Mouse (Mus musculus): ENCODE data around the gene Hist1h4b. TPM values are rescaled to one million over a fixed set of nuclear protein-coding genes. Genes with fewer than 3 reads are reported as not detected.
A peak's percentile ranks its signal among the peaks of the same experiment; 100 is the strongest.

The Hist1h4b gene
- polyA plus RNA-seq (2015; fragmentation: Nextera tagmentation; extraction: Ambion mirVana), result 4.4 and 5.6 TPM in 2 replicates

DNA sequence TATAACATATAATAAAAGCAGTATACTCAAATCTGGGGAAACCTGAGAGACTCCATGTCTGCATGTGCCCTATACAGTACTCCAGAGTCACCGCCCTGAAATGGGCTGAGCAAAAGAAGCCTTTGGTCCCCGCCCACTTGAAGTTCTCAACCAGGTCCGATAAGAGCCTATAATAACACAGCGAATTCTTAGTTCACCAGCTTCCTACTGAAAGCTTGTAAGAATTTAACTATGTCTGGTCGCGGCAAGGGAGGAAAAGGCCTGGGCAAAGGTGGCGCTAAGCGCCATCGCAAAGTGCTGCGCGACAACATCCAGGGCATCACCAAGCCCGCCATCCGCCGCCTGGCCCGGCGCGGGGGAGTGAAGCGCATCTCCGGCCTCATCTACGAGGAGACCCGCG lies at the start of gene Hist1h4b:
Gene Hist1h4b, plus strand, starts transcription at position 224 of the 400 bp plus-strand sequence.
- DNase-seq (ENCODE audit: low spot score), result peak; percentile 96
- 0% methylated on average over 15 of the region's 22 CpGs for WGBS

DNA sequence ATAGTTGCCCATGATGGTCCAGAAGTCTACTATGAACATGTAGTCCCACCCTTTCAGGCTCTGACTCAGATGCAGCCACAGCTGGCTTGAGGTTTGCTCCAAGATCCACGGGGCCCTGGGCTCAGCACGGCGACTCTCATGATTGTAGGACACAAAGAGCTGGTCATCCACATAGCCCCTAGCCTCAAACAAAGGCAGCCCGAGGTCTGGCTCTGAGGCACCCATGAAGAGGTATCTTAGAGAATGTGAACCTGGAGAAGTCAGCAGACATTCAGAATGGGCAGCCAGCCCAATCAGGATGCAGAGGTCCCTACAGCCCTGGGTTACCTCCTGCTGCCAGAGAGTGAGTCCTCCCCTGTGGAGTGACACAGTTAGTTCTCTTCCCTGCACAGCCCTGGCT lies 48.8 kb upstream of the Hist1h4b start:
- no peaks in the 10 kb centered on the region for H3K27me3 ChIP-seq (ENCODE audit: insufficient read depth, low read length)
- H3K9ac ChIP-seq (ENCODE audit: low read depth, low read length), result no peak overlapping the region
- H3K4me3 ChIP-seq (replicated peaks; ENCODE audit: low read depth, low read length), result no peak overlapping the region
- H3K9me3 ChIP-seq (replicated peaks; ENCODE audit: low read length), result no peaks in the 10 kb centered on the region
- H3K27ac ChIP-seq, result no peak overlapping the region
- TF ChIP-seq CTCF (IDR thresholded peaks at IDR 0.05; ENCODE audit: low read depth), result no peak
- no peak overlapping the region for H3K4me2 ChIP-seq (ENCODE audit: low read length)
- DNase-seq (ENCODE audit: low spot score) (no peak), ATAC-seq (replicated peaks; ENCODE audit: low FRiP score, low read depth) (no peak)
- 90% methylated on average over 4 of the region's 4 CpGs for WGBS
- no peaks in the 10 kb centered on the region for H3K4me1 ChIP-seq (replicated peaks; ENCODE audit: insufficient read depth, low read length)
- H3K36me3 ChIP-seq (ENCODE audit: insufficient read depth, low read length), result no peaks in the 10 kb centered on the region

More for the DNA sequence above, at the start of gene Hist1h4b:
- H3K9ac ChIP-seq (ENCODE audit: low read depth, low read length), result peak within 1 kb of the TSS; percentile 55
- H3K4me3 ChIP-seq (replicated peaks; ENCODE audit: low read depth, low read length), result peak within 1 kb of the TSS; percentile 36
- peaks cover 7% of the 10 kb centered on the region; the same call in 1 of the 2 replicates for H3K4me1 ChIP-seq (replicated peaks; ENCODE audit: insufficient read depth, low read length)
- H3K36me3 ChIP-seq (ENCODE audit: insufficient read depth, low read length), result no peaks in the 10 kb centered on the region
- H3K27ac ChIP-seq, result peak within 1 kb of the TSS; percentile 93
- peak within 1 kb of the TSS; percentile 57 for H3K4me2 ChIP-seq (ENCODE audit: low read length)
- H3K27me3 ChIP-seq (ENCODE audit: insufficient read depth, low read length), result no peaks in the 10 kb centered on the region
- ATAC-seq (replicated peaks; ENCODE audit: low FRiP score, low read depth), result peak; percentile 69
- no peaks in the 10 kb centered on the region for H3K9me3 ChIP-seq (replicated peaks; ENCODE audit: low read length)
- TF ChIP-seq CTCF (IDR thresholded peaks at IDR 0.05; ENCODE audit: low read depth), result no peak; the same call in 1 of the 2 replicates

DNA sequence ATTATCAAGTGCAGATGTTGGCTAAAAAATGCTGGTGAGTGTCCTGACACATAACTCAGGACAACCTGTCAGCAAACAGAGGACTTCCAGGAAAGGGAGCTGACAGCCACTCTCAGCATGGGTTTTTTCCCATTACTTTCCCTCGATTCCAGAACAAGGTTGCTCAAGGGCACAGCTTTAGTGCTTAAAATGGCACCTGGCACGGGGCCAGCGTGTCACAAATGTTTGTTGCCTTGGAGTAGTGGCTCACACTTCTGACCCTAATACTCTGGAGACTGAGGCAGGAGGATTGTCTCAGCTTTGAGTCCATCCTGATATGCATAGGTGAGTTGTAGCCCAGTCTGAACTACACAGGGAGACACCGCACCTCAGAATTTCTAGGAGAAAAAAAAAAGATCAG lies 48.2 kb upstream of the Hist1h4b start:
- WGBS, result 76% methylated on average over 4 of the region's 4 CpGs
- no peak overlapping the region for H3K4me2 ChIP-seq (ENCODE audit: low read length)
- no peak overlapping the region for H3K9ac ChIP-seq (ENCODE audit: low read depth, low read length)
- H3K27ac ChIP-seq, result no peak overlapping the region
- H3K4me3 ChIP-seq (replicated peaks; ENCODE audit: low read depth, low read length), result no peak overlapping the region
- DNase-seq (ENCODE audit: low spot score) (no peak), ATAC-seq (replicated peaks; ENCODE audit: low FRiP score, low read depth) (no peak)
- no peaks in the 10 kb centered on the region for H3K36me3 ChIP-seq (ENCODE audit: insufficient read depth, low read length)
- H3K27me3 ChIP-seq (ENCODE audit: insufficient read depth, low read length), result no peaks in the 10 kb centered on the region
- H3K4me1 ChIP-seq (replicated peaks; ENCODE audit: insufficient read depth, low read length), result no peaks in the 10 kb centered on the region
- no peaks in the 10 kb centered on the region for H3K9me3 ChIP-seq (replicated peaks; ENCODE audit: low read length)
- TF ChIP-seq CTCF (IDR thresholded peaks at IDR 0.05; ENCODE audit: low read depth), result no peak

DNA sequence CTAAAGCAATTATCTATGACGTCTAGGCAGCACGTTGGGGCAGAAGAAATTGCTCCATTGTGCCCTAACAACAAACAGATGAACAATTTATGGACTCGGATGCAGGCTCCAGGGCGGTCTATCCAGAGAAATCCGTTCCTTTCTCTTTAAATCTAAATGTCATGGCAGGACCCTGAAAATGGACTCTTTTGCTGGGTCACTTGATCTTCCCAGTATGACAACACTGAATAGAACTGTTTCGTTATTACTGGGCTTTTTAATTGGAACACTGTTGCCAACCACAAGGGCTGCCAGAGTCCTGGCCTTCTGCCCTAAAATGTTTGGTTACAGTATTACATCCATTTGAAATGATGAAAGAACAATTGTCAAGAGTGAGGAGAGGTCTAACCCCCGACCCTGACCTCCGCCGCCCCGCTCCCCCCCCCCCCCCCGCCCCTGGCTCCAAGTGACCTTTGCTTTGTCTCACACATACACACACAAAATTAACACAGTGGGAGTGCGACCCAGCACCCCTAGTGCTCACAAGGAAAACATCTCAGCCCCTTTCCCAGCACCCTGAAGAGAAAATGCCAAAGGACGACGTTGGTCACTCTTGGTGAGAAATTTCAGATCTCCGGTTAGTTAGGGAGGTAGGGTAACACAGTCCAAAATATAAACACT lies 47.0 kb upstream of the Hist1h4b start:
- ATAC-seq (replicated peaks; ENCODE audit: low FRiP score, low read depth) (no peak), DNase-seq (ENCODE audit: low spot score) (no peak)
- Histone ChIP-seq H3K4me1 (replicated peaks; ENCODE audit: insufficient read depth, low read length) (no peaks in the 10 kb centered on the region), H3K4me2 (ENCODE audit: low read length) (peak overlapping the region; percentile 79), H3K36me3 (ENCODE audit: insufficient read depth, low read length) (no peaks in the 10 kb centered on the region), H3K27ac (peak overlapping the region; percentile 69), H3K9ac (ENCODE audit: low read depth, low read length) (peak overlapping the region; percentile 76), H3K27me3 (ENCODE audit: insufficient read depth, low read length) (no peaks in the 10 kb centered on the region), H3K4me3 (replicated peaks; ENCODE audit: low read depth, low read length) (peak overlapping the region; percentile 39), H3K9me3 (replicated peaks; ENCODE audit: low read length) (no peaks in the 10 kb centered on the region)
- WGBS, result 25% methylated on average over 13 of the region's 15 CpGs
- TF ChIP-seq CTCF (IDR thresholded peaks at IDR 0.05; ENCODE audit: low read depth), result no peak

DNA sequence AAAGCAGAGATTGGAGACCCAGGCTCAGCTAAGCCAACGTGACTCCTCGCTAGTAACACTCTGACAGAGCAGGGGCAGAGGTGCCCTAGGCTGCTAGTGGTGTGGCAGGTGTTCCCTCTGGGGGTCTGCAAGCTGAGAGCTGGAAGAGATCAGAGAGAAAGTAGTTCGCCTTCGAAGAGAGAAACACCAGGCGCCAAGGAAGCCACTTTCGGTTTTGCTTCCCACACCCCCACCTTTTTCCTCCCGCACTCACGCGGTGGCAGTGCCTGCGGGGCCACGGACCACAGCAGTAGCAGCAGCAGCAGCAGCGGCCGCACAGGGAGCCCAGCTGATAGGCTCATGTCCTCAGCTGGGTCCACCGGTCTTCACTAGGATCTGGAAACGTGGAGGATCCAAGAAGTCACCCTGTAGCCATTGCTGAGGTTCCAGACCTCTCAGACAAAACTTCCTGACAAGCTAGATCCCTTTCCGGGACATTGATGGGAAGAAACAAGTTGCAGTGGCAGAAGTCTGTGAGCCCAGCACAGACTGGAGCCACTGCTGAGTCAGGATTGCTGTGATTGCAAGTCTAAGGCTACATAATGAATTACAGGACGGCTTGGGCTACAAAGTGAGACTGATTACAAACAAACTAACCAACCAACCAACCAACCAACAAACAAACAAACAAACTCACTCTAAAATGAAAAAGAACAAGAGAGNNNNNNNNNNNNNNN lies 46.3 kb upstream of the Hist1h4b start, which contains the start of gene Hfe:
Gene Hfe, minus strand, starts transcription at position 481 of the 716 bp plus-strand sequence.
- Histone ChIP-seq H3K27ac (peak within 1 kb of the TSS; percentile 69), H3K9me3 (replicated peaks; ENCODE audit: low read length) (no peaks in the 10 kb centered on the region), H3K36me3 (ENCODE audit: insufficient read depth, low read length) (no peaks in the 10 kb centered on the region), H3K4me1 (replicated peaks; ENCODE audit: insufficient read depth, low read length) (no peaks in the 10 kb centered on the region), H3K27me3 (ENCODE audit: insufficient read depth, low read length) (no peaks in the 10 kb centered on the region), H3K9ac (ENCODE audit: low read depth, low read length) (peak within 1 kb of the TSS; percentile 76), H3K4me3 (replicated peaks; ENCODE audit: low read depth, low read length) (peak within 1 kb of the TSS; percentile 39), H3K4me2 (ENCODE audit: low read length) (peak within 1 kb of the TSS; percentile 79)
- no peak for TF ChIP-seq CTCF (IDR thresholded peaks at IDR 0.05; ENCODE audit: low read depth)
- peak; percentile 68 for DNase-seq (ENCODE audit: low spot score)
- 2% methylated on average over 17 of the region's 17 CpGs for WGBS
- peak; percentile 49 for ATAC-seq (replicated peaks; ENCODE audit: low FRiP score, low read depth)

DNA sequence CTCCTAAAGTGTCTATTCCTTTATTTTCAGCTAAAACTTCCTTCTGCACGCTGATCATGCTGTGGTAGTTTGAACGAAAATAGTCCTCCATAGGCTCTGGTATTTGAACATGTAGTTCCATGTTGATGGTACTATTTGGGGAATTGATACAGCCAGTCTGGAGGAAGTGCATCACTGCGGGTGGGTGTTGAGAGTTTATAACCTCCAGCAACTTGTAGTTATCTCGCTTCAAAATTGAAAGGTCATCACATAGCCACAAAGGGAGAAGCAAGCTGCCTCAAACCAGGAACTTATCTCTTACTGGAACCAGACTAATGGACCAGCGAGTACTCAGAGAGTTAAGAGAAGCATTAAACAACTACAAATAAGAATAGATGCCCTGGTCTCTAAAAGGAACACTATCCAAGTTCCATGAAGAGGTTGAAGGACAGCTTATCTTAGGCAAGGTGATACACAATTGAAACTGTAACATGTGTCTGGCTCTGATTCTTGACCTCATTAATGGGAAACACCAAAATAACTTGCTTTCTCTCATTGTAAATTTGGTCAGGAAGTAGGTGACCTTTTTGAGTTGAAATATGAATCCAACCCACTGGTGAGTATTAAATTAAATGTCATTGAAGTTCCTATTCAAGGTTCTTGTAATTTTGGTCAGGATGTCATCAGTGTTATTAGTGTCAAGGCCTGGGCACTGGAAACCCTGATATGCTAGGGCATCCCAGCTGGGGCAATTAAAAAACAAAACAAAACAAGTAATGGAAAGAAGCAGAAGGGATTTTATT lies 40.4 kb upstream of the Hist1h4b start:
- Histone ChIP-seq H3K4me1 (replicated peaks; ENCODE audit: insufficient read depth, low read length) (no peaks in the 10 kb centered on the region), H3K36me3 (ENCODE audit: insufficient read depth, low read length) (no peaks in the 10 kb centered on the region), H3K27ac (no peak overlapping the region), H3K9ac (ENCODE audit: low read depth, low read length) (no peak overlapping the region), H3K27me3 (ENCODE audit: insufficient read depth, low read length) (no peaks in the 10 kb centered on the region), H3K4me3 (replicated peaks; ENCODE audit: low read depth, low read length) (no peak overlapping the region), H3K4me2 (ENCODE audit: low read length) (no peak overlapping the region), H3K9me3 (replicated peaks; ENCODE audit: low read length) (no peaks in the 10 kb centered on the region)
- ATAC-seq (replicated peaks; ENCODE audit: low FRiP score, low read depth), result no peak
- no peak for DNase-seq (ENCODE audit: low spot score)
- TF ChIP-seq CTCF (IDR thresholded peaks at IDR 0.05; ENCODE audit: low read depth), result no peak
- WGBS, result 89% methylated on average over 5 of the region's 5 CpGs

Data from kidney, postnatal 0 days (tissue).